Mouse (Mus musculus) forebrain, postnatal 0 days (tissue): ENCODE data around the gene Sh3bgrl. TPM values are rescaled to one million over a fixed set of nuclear protein-coding genes. Genes with fewer than 3 reads are reported as not detected.

ENCODE experiments used
- ATAC-seq: fragments of 200-750 bp; cut with Nextera tagmentation; 2 replicates; pipeline ENCODE4 v1.8.0; 2017; ENCODE audit warnings: mild to moderate bottlenecking, moderate library complexity
- DNase-seq: peaks from one replicate; pipeline ENCODE4 v3.0.0-alpha.2; 2015
- H3K27ac ChIP-seq: fragments of 300-500 bp; sonication (generic); 2 replicates; pipeline ENCODE4 v1.5.1; 2014; ENCODE audit warnings: low read depth, mild to moderate bottlenecking, antibody characterized with exemption, low read length, moderate library complexity, mixed read lengths
- H3K27me3 ChIP-seq: fragments of 300-500 bp; sonication (generic); 2 replicates; pipeline ENCODE4 v1.6.1; 2014; ENCODE audit warnings: mild to moderate bottlenecking, low read length, mixed read lengths; ENCODE audit not compliant: insufficient read depth
- H3K36me3 ChIP-seq: fragments of 300-500 bp; sonication (generic); 2 replicates; pipeline ENCODE4 v1.6.1; 2014; ENCODE audit warnings: mild to moderate bottlenecking, moderate library complexity; ENCODE audit not compliant: insufficient read depth
- H3K4me1 ChIP-seq: fragments of 300-500 bp; sonication (generic); 2 replicates; pipeline ENCODE4 v1.6.1; 2014; ENCODE audit warnings: antibody characterized with exemption; ENCODE audit not compliant: insufficient read depth
- H3K4me2 ChIP-seq: fragments of 300-500 bp; sonication (generic); 2 replicates; pipeline ENCODE4 v1.6.1; 2014; ENCODE audit warnings: low read depth, mild to moderate bottlenecking, moderate library complexity
- H3K4me3 ChIP-seq: fragments of 300-500 bp; sonication (generic); 2 replicates; pipeline ENCODE4 v1.5.1; 2014; ENCODE audit warnings: low read depth, low read length, mixed read lengths
- H3K9ac ChIP-seq: fragments of 300-500 bp; sonication (generic); 2 replicates; pipeline ENCODE4 v1.6.1; 2014; ENCODE audit warnings: mild to moderate bottlenecking
- H3K9me3 ChIP-seq: fragments of 300-500 bp; sonication (generic); 2 replicates; pipeline ENCODE4 v1.6.1; 2016; ENCODE audit warnings: low read length
- CTCF ChIP-seq: sonication (generic); IDR thresholded peaks from 2 replicates; pipeline ENCODE4 v1.5.1; 2016; ENCODE audit warnings: antibody characterized with exemption, control low read depth, low read depth
- WGBS: fragments of 180-500 bp; shearing (Covaris S2); extraction: QIAGEN DNeasy Blood & Tissue Kit; methylation state at CpG from one replicate; pipeline ENCODE4 v1.1.7; 2014; 5-methylcytosine and 5-hydroxymethylcytosine counted together
- polyA plus RNA-seq: library from polyadenylated mRNA; unstranded; fragments of >200 nt; fragmentation: Nextera tagmentation; extraction: Ambion mirVana; gene quantifications from 2 replicates; pipeline ENCODE4 v1.2.1, GENCODE M21; 2015
- total RNA-seq: library from RNA; depleted of rRNA; stranded (reverse); fragments of >200 nt; gene quantifications from 2 replicates; pipeline ENCODE4 v1.2.3, GENCODE M21; 2014; rRNA removed

Gene Sh3bgrl
- total and polyA plus RNA-seq, 2 experiments from 2014 or later, result 193 to 213 TPM

- no peak overlapping the region for H3K4me3 ChIP-seq
- no peaks in the 10 kb centered on the region for H3K36me3 ChIP-seq
- DNase-seq, result no peak
- no peaks in the 10 kb centered on the region for H3K9me3 ChIP-seq
- H3K9ac ChIP-seq, result no peak overlapping the region
- H3K27ac ChIP-seq, result no peak overlapping the region
- WGBS, result 94% methylated on average over 3 of the region's 3 CpGs
- no peaks in the 10 kb centered on the region for H3K27me3 ChIP-seq
- no peaks in the 10 kb centered on the region for H3K4me1 ChIP-seq
- no peak overlapping the region for H3K4me2 ChIP-seq
- TF ChIP-seq CTCF, result no peak
- no peak for ATAC-seq
These were observed 140.3 kb downstream of the Sh3bgrl start for GRCm38 (mm10) chrX:109235383-109236036.

DNA sequence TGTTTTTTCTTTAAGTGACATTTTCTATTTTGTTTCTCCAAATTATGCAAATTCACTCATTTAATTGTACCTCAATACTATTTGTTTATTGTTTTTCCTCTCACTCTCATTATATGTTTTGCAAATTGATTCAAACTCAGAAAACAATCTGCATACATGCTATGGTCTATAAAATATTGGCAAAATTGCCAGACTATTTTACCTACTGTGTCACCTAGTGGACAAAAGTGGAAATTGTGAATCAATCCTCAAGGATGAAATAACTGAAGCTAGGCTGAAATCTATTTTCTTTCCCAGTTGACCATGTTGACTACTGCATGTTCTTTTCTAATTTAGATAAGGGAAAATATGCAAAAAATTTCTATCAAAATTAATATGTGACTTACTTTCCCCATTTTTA lies 143.0 kb downstream of the Sh3bgrl start:
- Histone ChIP-seq H3K4me1 (no peaks in the 10 kb centered on the region), H3K27ac (no peak overlapping the region), H3K4me2 (no peak overlapping the region), H3K9me3 (no peaks in the 10 kb centered on the region), H3K27me3 (no peaks in the 10 kb centered on the region), H3K36me3 (no peaks in the 10 kb centered on the region), H3K9ac (no peak overlapping the region), H3K4me3 (no peak overlapping the region)
- peak; percentile 56 for TF ChIP-seq CTCF
- ATAC-seq (no peak), DNase-seq (peak; percentile 1)

Other genes starting within 250 kb of the Sh3bgrl start
- gene Hmgn5, start 82.0 kb upstream of the Sh3bgrl start, total RNA-seq, result 0.46 and 1.2 TPM in 2 replicates
- gene Hmgn5, start 82.0 kb upstream of the Sh3bgrl start, polyA plus RNA-seq, result 11.1 and 12.3 TPM in 2 replicates
- 0.38 TPM in 1 of 2 replicates, not detected in the other for gene Gm6377, start 101.4 kb downstream of the Sh3bgrl start, total RNA-seq
- 0.06 TPM in 2 replicates for gene Gm6377, start 101.4 kb downstream of the Sh3bgrl start, polyA plus RNA-seq